Mouse (Mus musculus) myocyte (in vitro differentiated cells): ENCODE measurements around the gene Dpp6. TPM values are rescaled to one million over a fixed set of nuclear protein-coding genes. Genes with fewer than 3 reads are reported as not detected.

Experiments
- H3K27me3 ChIP-seq: one replicate; pipeline ENCODE4 v1.6.1; 2011; ENCODE audit not compliant: control insufficient read depth, insufficient read depth, insufficient read length
- H3K36me3 ChIP-seq: one replicate; pipeline ENCODE4 v1.6.1; 2011; ENCODE audit not compliant: control insufficient read depth, insufficient read depth
- H3K4me2 ChIP-seq: one replicate; pipeline ENCODE4 v1.6.1; 2011; ENCODE audit warnings: low read depth, control low read depth
- H3K4me3 ChIP-seq: one replicate; pipeline ENCODE4 v1.5.1; 2011; ENCODE audit warnings: mild to moderate bottlenecking, control low read depth, moderate library complexity
- H3K79me2 ChIP-seq: one replicate; pipeline ENCODE4 v1.6.1; 2011; ENCODE audit not compliant: control insufficient read depth, insufficient read depth
- H3ac ChIP-seq: one replicate; pipeline ENCODE4 v1.6.1; 2011; ENCODE audit not compliant: control insufficient read depth, insufficient read length
- CEBPB ChIP-seq: IDR thresholded peaks from 2 replicates; pipeline ENCODE4 v1.6.1; 2011; ENCODE audit warnings: mild to moderate bottlenecking, moderate library complexity; ENCODE audit not compliant: poor library complexity, insufficient read depth, severe bottlenecking
- E2F4 ChIP-seq: IDR thresholded peaks from one replicate; pipeline ENCODE4 v1.6.1; 2011; ENCODE audit warnings: mild to moderate bottlenecking, control low read depth, moderate library complexity; ENCODE audit not compliant: insufficient read depth
- MAX ChIP-seq: IDR thresholded peaks from one replicate; pipeline ENCODE4 v1.6.1; 2011; ENCODE audit warnings: low read depth, mild to moderate bottlenecking, control low read depth
- MYOD1 ChIP-seq, 3 experiments: IDR thresholded peaks; one replicate each; pipeline ENCODE4 v1.6.1; 2011; ENCODE audit warnings: control low read depth in 2 of 3, low read depth in 2 of 3, mild to moderate bottlenecking in 2 of 3, moderate library complexity in 1 of 3; ENCODE audit not compliant: insufficient read length in 2 of 3, control insufficient read depth in 1 of 3
- MYOG ChIP-seq, 3 experiments: IDR thresholded peaks; one replicate each; pipeline ENCODE4 v1.6.1; 2011; ENCODE audit warnings: control low read depth in 2 of 3, low read depth in 2 of 3, mild to moderate bottlenecking in 2 of 3; ENCODE audit not compliant: insufficient read length in 2 of 3, control insufficient read depth in 1 of 3, insufficient read depth in 1 of 3
- POLR2A ChIP-seq: IDR thresholded peaks from one replicate; pipeline ENCODE4 v1.6.1; 2011; ENCODE audit warnings: low read depth, mild to moderate bottlenecking, control low read depth, moderate library complexity; ENCODE audit not compliant: insufficient read length
- POLR2AphosphoS2 ChIP-seq: IDR thresholded peaks from one replicate; pipeline ENCODE4 v1.6.1; 2011; ENCODE audit warnings: low read depth, control low read depth; ENCODE audit not compliant: insufficient read length
- REST ChIP-seq: IDR thresholded peaks from one replicate; pipeline ENCODE4 v1.6.1; 2011; ENCODE audit warnings: mild to moderate bottlenecking, control low read depth, moderate library complexity; ENCODE audit not compliant: insufficient read depth, insufficient read length
- SRF ChIP-seq: IDR thresholded peaks from one replicate; pipeline ENCODE4 v1.6.1; 2011; ENCODE audit warnings: low read depth; ENCODE audit not compliant: control insufficient read depth, insufficient read length
- TCF12 ChIP-seq: IDR thresholded peaks from one replicate; pipeline ENCODE4 v1.6.1; 2011; ENCODE audit warnings: mild to moderate bottlenecking, control low read depth; ENCODE audit not compliant: poor library complexity, insufficient read depth, severe bottlenecking
- TCF3 ChIP-seq: IDR thresholded peaks from one replicate; pipeline ENCODE4 v1.6.1; 2011; ENCODE audit warnings: low read depth, control low read depth; ENCODE audit not compliant: insufficient read length
- USF1 ChIP-seq: IDR thresholded peaks from one replicate; pipeline ENCODE4 v1.6.1; 2011; ENCODE audit warnings: low read depth, mild to moderate bottlenecking, control low read depth, moderate library complexity
- polyA plus RNA-seq: library from polyadenylated mRNA; unstranded; fragments of >200 nt; fragmentation: generic; extraction: Trizol; gene quantifications from one replicate; pipeline ENCODE4 v1.2.1, GENCODE M21; 2012; ENCODE audit warnings: missing spikeins

Dpp6 gene
- polyA plus RNA-seq, 1 experiment, result 0.06 TPM

DNA sequence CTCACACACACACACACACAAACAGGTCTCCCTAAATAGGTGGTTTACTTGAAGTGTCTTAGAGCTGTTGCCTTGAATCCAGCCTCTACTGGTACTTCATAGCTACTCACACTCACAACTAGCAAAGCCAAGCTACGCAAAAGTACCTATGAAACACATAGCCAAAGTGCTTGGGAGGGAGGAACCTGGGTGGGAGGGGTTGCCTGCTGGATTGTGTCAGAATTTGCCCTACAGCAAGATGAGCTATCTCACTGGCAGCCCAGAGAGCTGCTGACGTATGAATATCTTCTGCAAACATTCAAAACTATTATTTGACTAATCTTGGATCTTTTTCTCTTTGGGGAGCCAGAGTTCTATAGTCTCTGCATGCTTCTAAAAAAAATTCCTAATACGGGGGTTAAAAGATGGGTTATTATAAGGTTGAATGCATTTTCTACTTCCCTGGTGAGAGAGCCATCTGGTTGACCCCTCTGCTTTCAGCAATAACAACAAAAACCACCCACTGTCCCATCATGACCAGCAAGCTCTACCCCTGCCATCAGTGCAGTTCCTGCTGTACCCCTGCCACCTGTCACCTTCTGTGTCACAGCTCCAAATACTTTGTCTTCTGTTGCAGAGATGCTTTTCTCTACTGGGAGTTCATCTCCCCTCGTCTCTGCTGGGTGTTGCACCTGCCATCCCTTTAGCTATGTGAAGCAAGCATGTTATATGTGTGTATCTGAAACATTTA, 563.8 kb downstream of the Dpp6 start:
- Histone ChIP-seq H3K4me2 (no peak overlapping the region), H3ac (no peak overlapping the region), H3K4me3 (no peak overlapping the region), H3K79me2 (no peaks in the 10 kb centered on the region), H3K27me3 (no peaks in the 10 kb centered on the region), H3K36me3 (no peaks in the 10 kb centered on the region)
- TF ChIP-seq TCF3 (no peak), REST (no peak), USF1 (no peak), POLR2A (no peak), POLR2AphosphoS2 (no peak), MAX (no peak), CEBPB (no peak), SRF (no peak), TCF12 (no peak), E2F4 (no peak), MYOG (IDR thresholded peaks at IDR 0.05; ENCODE audit: control insufficient read depth in 1 of 3, insufficient read depth in 1 of 3, insufficient read length in 2 of 3, low read depth in 2 of 3) (no peak), MYOD1 (IDR thresholded peaks at IDR 0.05; ENCODE audit: control insufficient read depth in 1 of 3, insufficient read length in 2 of 3, low read depth in 2 of 3) (no peak)

DNA sequence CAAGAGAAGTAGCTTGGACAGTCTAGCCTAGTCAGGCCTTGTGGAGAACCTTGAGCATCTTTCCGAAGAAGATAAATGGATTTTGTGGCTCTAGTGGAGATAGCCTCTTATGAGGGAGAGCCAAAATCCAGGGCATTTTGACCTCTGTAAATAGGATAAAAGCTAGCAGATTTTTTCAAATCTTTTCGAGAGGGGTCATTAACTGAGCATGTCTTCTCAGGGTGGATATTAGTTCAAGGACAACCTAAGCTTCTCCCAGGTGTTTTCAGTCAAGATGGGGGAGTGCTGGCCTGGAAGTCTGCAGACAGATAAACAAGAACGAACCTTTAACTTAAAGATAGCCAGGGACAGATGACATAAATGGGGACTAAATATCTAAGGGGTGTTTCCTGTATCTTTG, 581.4 kb downstream of the Dpp6 start:
- H3K27me3 ChIP-seq, result no peaks in the 10 kb centered on the region
- H3ac ChIP-seq, result no peak overlapping the region
- H3K79me2 ChIP-seq, result no peaks in the 10 kb centered on the region
- H3K4me2 ChIP-seq, result no peak overlapping the region
- TF ChIP-seq POLR2AphosphoS2, result no peak
- no peak overlapping the region for H3K4me3 ChIP-seq
- H3K36me3 ChIP-seq, result no peaks in the 10 kb centered on the region

DNA sequence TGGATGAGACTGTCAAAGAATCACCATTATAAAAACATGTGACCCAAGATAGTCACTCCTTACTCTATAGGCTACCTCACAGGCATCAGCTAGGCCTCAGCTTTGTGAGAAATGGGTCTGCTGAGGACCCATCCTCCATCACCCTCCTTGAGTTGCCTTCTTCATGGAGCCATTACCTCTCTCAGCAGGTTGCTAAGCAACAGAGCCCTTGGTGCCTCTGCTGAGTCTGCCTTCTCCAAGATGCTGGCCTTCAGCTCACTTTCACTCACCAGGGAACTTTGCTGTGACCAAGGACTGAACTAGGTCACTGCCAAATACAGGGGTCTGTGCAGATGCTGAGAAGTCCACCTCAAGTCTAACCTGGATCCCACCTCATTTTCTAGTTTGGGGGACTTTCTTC, 582.1 kb downstream of the Dpp6 start:
- Histone ChIP-seq H3K79me2 (no peaks in the 10 kb centered on the region), H3K36me3 (no peaks in the 10 kb centered on the region), H3K4me3 (no peak overlapping the region), H3ac (no peak overlapping the region), H3K27me3 (no peaks in the 10 kb centered on the region), H3K4me2 (no peak overlapping the region)
- TF ChIP-seq E2F4 (no peak), USF1 (no peak), REST (no peak), TCF3 (no peak)

DNA sequence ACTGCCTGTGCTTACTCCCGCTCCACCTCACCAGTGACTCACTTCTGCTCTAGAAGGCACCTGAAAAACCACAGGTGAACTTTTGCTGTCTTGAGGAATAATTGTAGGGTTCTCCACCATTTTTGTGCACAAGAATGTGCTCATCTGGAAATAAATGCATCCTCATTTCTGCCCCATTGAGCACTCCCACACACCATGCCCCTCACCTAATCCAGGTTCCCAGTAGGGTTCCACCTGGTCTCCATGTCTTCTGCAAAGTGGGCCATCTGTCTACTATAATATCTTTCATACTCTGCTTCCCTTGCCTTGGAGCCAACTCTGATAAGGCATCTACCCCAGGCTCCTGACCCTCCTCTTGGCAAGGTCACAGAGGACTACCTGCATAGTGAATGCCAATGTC, 585.6 kb downstream of the Dpp6 start:
- Histone ChIP-seq H3K4me3 (no peak overlapping the region), H3K27me3 (no peaks in the 10 kb centered on the region), H3K79me2 (no peaks in the 10 kb centered on the region), H3ac (no peak overlapping the region), H3K36me3 (no peaks in the 10 kb centered on the region), H3K4me2 (no peak overlapping the region)
- no peak for TF ChIP-seq POLR2AphosphoS2
- TF ChIP-seq CEBPB, result no peak
- TF ChIP-seq MAX, result no peak
- TF ChIP-seq MYOG (IDR thresholded peaks at IDR 0.05; ENCODE audit: control insufficient read depth in 1 of 3, insufficient read depth in 1 of 3, insufficient read length in 2 of 3, low read depth in 2 of 3), result no peak
- TF ChIP-seq SRF, result no peak
- TF ChIP-seq TCF3, result no peak
- no peak for TF ChIP-seq POLR2A
- TF ChIP-seq E2F4, result no peak
- TF ChIP-seq REST, result no peak
- TF ChIP-seq MYOD1 (IDR thresholded peaks at IDR 0.05; ENCODE audit: control insufficient read depth in 1 of 3, insufficient read length in 2 of 3, low read depth in 2 of 3), result no peak
- no peak for TF ChIP-seq USF1
- no peak for TF ChIP-seq TCF12

DNA sequence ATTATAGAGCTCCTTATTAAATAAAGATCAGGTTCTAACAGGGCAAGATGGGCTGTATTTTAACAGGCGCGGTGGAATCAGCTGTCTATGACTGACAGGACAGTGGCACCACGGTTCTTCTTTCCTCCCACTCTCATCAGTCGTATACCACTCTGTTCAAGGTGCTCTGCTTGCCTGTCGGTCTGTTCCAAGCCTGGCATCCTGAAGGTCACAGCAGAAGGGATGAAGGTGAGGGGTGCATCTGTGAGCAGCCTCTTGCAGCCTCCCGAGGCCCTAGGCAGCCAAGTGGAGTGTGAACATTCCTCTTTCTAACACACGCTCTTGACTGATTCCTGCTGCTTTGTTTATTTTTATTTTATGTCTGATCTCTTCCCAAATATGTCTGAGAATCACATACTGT, 591.9 kb downstream of the Dpp6 start:
- Histone ChIP-seq H3K36me3 (no peaks in the 10 kb centered on the region), H3K4me2 (no peak overlapping the region), H3ac (no peak overlapping the region), H3K27me3 (no peaks in the 10 kb centered on the region), H3K4me3 (no peak overlapping the region), H3K79me2 (no peaks in the 10 kb centered on the region)
- no peak for TF ChIP-seq CEBPB
- no peak for TF ChIP-seq MAX
- TF ChIP-seq MYOG (IDR thresholded peaks at IDR 0.05; ENCODE audit: control insufficient read depth in 1 of 3, insufficient read depth in 1 of 3, insufficient read length in 2 of 3, low read depth in 2 of 3), result no peak
- no peak for TF ChIP-seq MYOD1 (IDR thresholded peaks at IDR 0.05; ENCODE audit: control insufficient read depth in 1 of 3, insufficient read length in 2 of 3, low read depth in 2 of 3)
- no peak for TF ChIP-seq TCF12
- no peak for TF ChIP-seq POLR2A
